In the genomic region with DNA sequence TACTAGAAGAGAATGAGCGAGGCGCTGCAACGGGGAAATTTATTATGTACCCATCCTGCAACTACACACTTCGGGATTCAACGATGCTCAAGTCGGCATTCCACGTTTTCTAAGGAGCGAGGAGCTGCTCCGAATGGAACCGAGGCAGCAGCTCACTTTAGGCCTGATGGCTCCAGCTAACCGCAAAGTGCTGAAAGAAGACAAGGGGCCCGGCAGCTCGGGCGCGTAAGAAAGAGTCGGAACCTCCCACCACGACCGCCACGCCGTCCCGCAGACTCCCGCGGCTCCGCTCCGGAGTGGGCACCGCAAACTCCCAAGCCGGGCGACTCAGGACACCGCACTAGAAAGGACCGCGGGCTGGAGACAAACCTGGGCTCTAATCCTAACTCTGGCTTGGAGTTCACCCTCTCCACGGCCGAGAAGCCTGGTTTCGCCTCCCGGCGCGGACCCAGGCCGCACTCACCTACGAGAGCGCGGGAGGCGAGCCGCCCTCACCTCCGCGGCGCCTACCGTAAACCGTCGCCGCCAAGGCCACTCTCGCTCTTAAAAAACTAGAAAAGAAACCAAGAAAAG, we compare ENCODE assay signal across 8 mouse cellular contexts. TPM values are rescaled to one million over a fixed set of nuclear protein-coding genes. Genes with fewer than 3 reads are reported as not detected.
DNase-seq lines count a peak whose midpoint lies in the region; ATAC-seq and TF ChIP-seq lines count a peak whose summit lies in the region.

No protein-coding gene starts in this region.

- H3K27ac ChIP-seq in hindbrain, postnatal 0 days: peak overlapping the region; percentile 97
- H3K27ac ChIP-seq in lung, embryonic 15.5 days: peak overlapping the region; percentile 85
- peak overlapping the region; percentile 87 for H3K27ac ChIP-seq in stomach, embryonic 15.5 days

- no peaks in the 10 kb centered on the region for H3K27me3 ChIP-seq in hindbrain, postnatal 0 days (ENCODE audit: insufficient read depth, low read length)
- no peaks in the 10 kb centered on the region for H3K27me3 ChIP-seq in lung, embryonic 15.5 days
- no peaks in the 10 kb centered on the region for H3K27me3 ChIP-seq in stomach, embryonic 15.5 days (replicated peaks)

- under 1% methylated on average over 51 of the region's 51 CpGs for WGBS in hindbrain, postnatal 0 days
- under 1% methylated on average over 51 of the region's 51 CpGs for WGBS in lung, embryonic 15.5 days
- under 1% methylated on average over 51 of the region's 51 CpGs for WGBS in stomach, embryonic 15.5 days

- peak; percentile 42 for ATAC-seq in erythroid progenitor cell, adult 5-6 weeks (replicated peaks; ENCODE audit: low FRiP score, poor library complexity, severe bottlenecking)
- ATAC-seq in hindbrain, postnatal 0 days: peak; percentile 34
- ATAC-seq in lung, embryonic 15.5 days (ENCODE audit: borderline replicate concordance, extremely low read depth, low FRiP score, low TSS enrichment): peak; percentile 15
- peak; percentile 5; the same call in 1 of the 2 replicates for ATAC-seq in stomach, embryonic 15.5 days (ENCODE audit: insufficient read depth, low FRiP score, low read depth)

- DNase-seq in lung, adult 18-20 months: peak; percentile 4 to 8
- DNase-seq in lung, postnatal 36 days: no peak
- DNase-seq in adrenal gland, postnatal 25 days: peak; percentile 20
- DNase-seq in hindbrain, postnatal 0 days (ENCODE audit: low spot score): peak; percentile 6
- DNase-seq in cerebellum, postnatal 25 days: no peak

- no peaks in the 10 kb centered on the region for H3K9me3 ChIP-seq in hindbrain, postnatal 0 days (ENCODE audit: low read length)
- H3K9me3 ChIP-seq in lung, embryonic 15.5 days: no peaks in the 10 kb centered on the region
- no peaks in the 10 kb centered on the region for H3K9me3 ChIP-seq in stomach, embryonic 15.5 days

- H3K36me3 ChIP-seq in hindbrain, postnatal 0 days (ENCODE audit: insufficient read depth, low read length): no peaks in the 10 kb centered on the region
- H3K36me3 ChIP-seq in lung, embryonic 15.5 days: no peaks in the 10 kb centered on the region
- no peaks in the 10 kb centered on the region for H3K36me3 ChIP-seq in stomach, embryonic 15.5 days

- peak overlapping the region; percentile 98 for H3K4me3 ChIP-seq in hindbrain, postnatal 0 days (ENCODE audit: low read length)
- H3K4me3 ChIP-seq in lung, embryonic 15.5 days: peak overlapping the region; percentile 95
- peak overlapping the region; percentile 67 for H3K4me3 ChIP-seq in stomach, embryonic 15.5 days (replicated peaks)

- TF ChIP-seq CTCF in hindbrain, postnatal 0 days (IDR thresholded peaks at IDR 0.05; ENCODE audit: low read depth): no peak

- H3K9ac ChIP-seq in hindbrain, postnatal 0 days (replicated peaks; ENCODE audit: low read length): peak overlapping the region; percentile 89
- peak overlapping the region; percentile 88 for H3K9ac ChIP-seq in lung, embryonic 15.5 days
- peak overlapping the region; percentile 81 for H3K9ac ChIP-seq in stomach, embryonic 15.5 days

- H3K4me2 ChIP-seq in hindbrain, postnatal 0 days (ENCODE audit: low read depth, low read length): peak overlapping the region; percentile 95
- H3K4me2 ChIP-seq in lung, embryonic 15.5 days: peak overlapping the region; percentile 84
- H3K4me2 ChIP-seq in stomach, embryonic 15.5 days: peak overlapping the region; percentile 71

- peaks cover 16% of the 10 kb centered on the region; the same call in 1 of the 2 replicates for H3K4me1 ChIP-seq in hindbrain, postnatal 0 days (ENCODE audit: insufficient read depth, low read length)
- peaks cover 20% of the 10 kb centered on the region for H3K4me1 ChIP-seq in lung, embryonic 15.5 days
- H3K4me1 ChIP-seq in stomach, embryonic 15.5 days: peaks cover 14% of the 10 kb centered on the region

RNA-seq across cellular contexts. Expression of a gene that starts 0.6 kb away (rescaled TPM):
- total RNA-seq in adrenal gland, postnatal 25 days (2021): 22.6 and 23.0 TPM in 2 replicates
- total RNA-seq in erythroid progenitor cell, adult 5-6 weeks (2015; ENCODE audit: low replicate concordance): 18.7 and 23.5 TPM in 2 replicates
- 29.0 and 35.3 TPM in 2 replicates for total RNA-seq in erythroid progenitor cell, adult 5-6 weeks (2017; ENCODE audit: low replicate concordance)
- total RNA-seq in hindbrain, postnatal 0 days (2014; rRNA removed): 29.6 and 36.1 TPM in 2 replicates
- polyA plus RNA-seq in hindbrain, postnatal 0 days (2015; fragmentation: Nextera tagmentation; extraction: Ambion mirVana): 31.4 and 34.1 TPM in 2 replicates
- polyA plus RNA-seq in lung, embryonic 15.5 days (2015; fragmentation: Nextera tagmentation; extraction: Ambion mirVana): 33.7 and 35.2 TPM in 2 replicates
- polyA plus RNA-seq in stomach, embryonic 15.5 days (2015; fragmentation: Nextera tagmentation; extraction: Ambion mirVana): 33.0 and 34.9 TPM in 2 replicates

RNA-seq across cellular contexts. Expression of a gene that starts 0.7 kb away (rescaled TPM):
- 39.8 and 49.6 TPM in 2 replicates for total RNA-seq in adrenal gland, postnatal 25 days (2021)
- 18.0 and 20.1 TPM in 2 replicates for total RNA-seq in erythroid progenitor cell, adult 5-6 weeks (2015; ENCODE audit: low replicate concordance)
- 37.7 and 66.1 TPM in 2 replicates for total RNA-seq in erythroid progenitor cell, adult 5-6 weeks (2017; ENCODE audit: low replicate concordance)
- 24.4 and 32.7 TPM in 2 replicates for total RNA-seq in hindbrain, postnatal 0 days (2014; rRNA removed)
- polyA plus RNA-seq in hindbrain, postnatal 0 days (2015; fragmentation: Nextera tagmentation; extraction: Ambion mirVana): 64.6 and 66.9 TPM in 2 replicates
- polyA plus RNA-seq in lung, embryonic 15.5 days (2015; fragmentation: Nextera tagmentation; extraction: Ambion mirVana): 55.4 and 59.8 TPM in 2 replicates
- polyA plus RNA-seq in stomach, embryonic 15.5 days (2015; fragmentation: Nextera tagmentation; extraction: Ambion mirVana): 55.6 and 61.6 TPM in 2 replicates

Comparison
In these comparisons a context has a peak if more than half of its experiments do, and no peak if none do; other contexts are left out.
1. DNase-seq: peak in lung, adult 18-20 months (2 of 2), adrenal gland, postnatal 25 days (single experiment) and hindbrain, postnatal 0 days (single experiment); none in lung, postnatal 36 days (single experiment) and cerebellum, postnatal 25 days (0 of 2).
2. Peak in every context shown above with its lines, with median percentiles within 50 percentile points of each other: ATAC-seq, H3K27ac ChIP-seq, H3K4me2 ChIP-seq, H3K4me3 ChIP-seq and H3K9ac ChIP-seq.